Mouse (Mus musculus) liver, embryonic 11.5 days (tissue): ENCODE measurements around the gene Chdh. TPM values are rescaled to one million over a fixed set of nuclear protein-coding genes. Genes with fewer than 3 reads are reported as not detected.
A peak's percentile ranks its signal among the peaks of the same experiment; 100 is the strongest.

ENCODE experiments used
- ATAC-seq: fragments of 200-750 bp; cut with Nextera tagmentation; replicated peaks from 2 replicates; pipeline ENCODE4 v1.8.0; 2017; ENCODE audit warnings: moderate number of reproducible peaks, mild to moderate bottlenecking, moderate TSS enrichment, moderate library complexity; ENCODE audit not compliant: low FRiP score
- DNase-seq: peaks from one replicate; pipeline ENCODE4 v3.0.0-alpha.2; 2017; ENCODE audit warnings: low spot score
- H3K27ac ChIP-seq: fragments of 300-500 bp; sonication (generic); 2 replicates; pipeline ENCODE4 v1.5.1; 2014; ENCODE audit warnings: mild to moderate bottlenecking, low read depth, low read length, control low read depth
- H3K27me3 ChIP-seq: fragments of 300-500 bp; sonication (generic); replicated peaks from 2 replicates; pipeline ENCODE4 v1.6.1; 2014; ENCODE audit warnings: low read length, mixed read lengths; ENCODE audit not compliant: control insufficient read depth, insufficient read depth
- H3K36me3 ChIP-seq: fragments of 300-500 bp; sonication (generic); 2 replicates; pipeline ENCODE4 v1.6.1; 2014; ENCODE audit warnings: mild to moderate bottlenecking, low read length, moderate library complexity, mixed read lengths; ENCODE audit not compliant: control insufficient read depth, insufficient read depth
- H3K4me1 ChIP-seq: fragments of 300-500 bp; sonication (generic); replicated peaks from 2 replicates; pipeline ENCODE4 v1.6.1; 2014; ENCODE audit warnings: low read length, mixed read lengths; ENCODE audit not compliant: control insufficient read depth, insufficient read depth
- H3K4me2 ChIP-seq: fragments of 300-500 bp; sonication (generic); 2 replicates; pipeline ENCODE4 v1.6.1; 2014; ENCODE audit warnings: mild to moderate bottlenecking, control low read depth, moderate library complexity
- H3K4me3 ChIP-seq: fragments of 300-500 bp; sonication (generic); 2 replicates; pipeline ENCODE4 v1.5.1; 2014; ENCODE audit warnings: low read depth, low read length, control low read depth
- H3K9ac ChIP-seq: fragments of 300-500 bp; sonication (generic); 2 replicates; pipeline ENCODE4 v1.6.1; 2014; ENCODE audit warnings: low read depth, low read length, control low read depth
- H3K9me3 ChIP-seq: fragments of 300-500 bp; sonication (generic); 2 replicates; pipeline ENCODE4 v1.6.1; 2016; ENCODE audit warnings: low read length, inconsistent platforms, mixed read lengths; ENCODE audit not compliant: control insufficient read depth
- WGBS: fragments of 180-500 bp; shearing (Covaris S2); extraction: QIAGEN DNeasy Blood & Tissue Kit; methylation state at CpG from one replicate; pipeline ENCODE4 v1.1.7; 2014; 5-methylcytosine and 5-hydroxymethylcytosine counted together
- polyA plus RNA-seq: library from polyadenylated mRNA; unstranded; fragments of >200 nt; fragmentation: Nextera tagmentation; extraction: Ambion mirVana; gene quantifications from 2 replicates; pipeline ENCODE4 v1.2.1, GENCODE M21; 2014

The Chdh gene
- polyA plus RNA-seq: 0.15 and 0.22 TPM in 2 replicates

- peak; percentile 54; the same call in 1 of the 2 replicates for ATAC-seq
- peak; percentile 49 for DNase-seq
- no peak within 1 kb of the TSS for H3K9ac ChIP-seq
- no peak within 1 kb of the TSS for H3K27ac ChIP-seq
- 8% methylated on average over 54 of the region's 54 CpGs for WGBS
- H3K27me3 ChIP-seq: peaks cover 25% of the 10 kb centered on the region
- no peaks in the 10 kb centered on the region for H3K36me3 ChIP-seq
- peak within 1 kb of the TSS; percentile 74 for H3K4me2 ChIP-seq
- peak within 1 kb of the TSS; percentile 50 for H3K4me3 ChIP-seq
- H3K9me3 ChIP-seq: no peaks in the 10 kb centered on the region
- no peaks in the 10 kb centered on the region; the same call in 1 of the 2 replicates for H3K4me1 ChIP-seq
These were observed at the start of gene Chdh, which contains the start of gene Il17rb for GRCm38 (mm10) chr14:30008733-30009575. Gene Chdh, plus strand, starts transcription at chr14:30009023. Gene Il17rb, minus strand, starts transcription at chr14:30008896.

- Histone ChIP-seq H3K27me3 (no peaks in the 10 kb centered on the region), H3K9ac (peak overlapping the region; percentile 74), H3K4me2 (peak overlapping the region; percentile 83), H3K36me3 (peaks cover 14% of the 10 kb centered on the region; the same call in 1 of the 2 replicates), H3K4me1 (peaks cover 13% of the 10 kb centered on the region), H3K4me3 (peak overlapping the region; percentile 81), H3K9me3 (no peaks in the 10 kb centered on the region), H3K27ac (peak overlapping the region; percentile 71)
- ATAC-seq: no peak
- no peak for DNase-seq
- WGBS: 47% methylated on average over 7 of the region's 7 CpGs
These were observed 41.2 kb upstream of the Chdh start for GRCm38 (mm10) chr14:29967611-29968010.

- Histone ChIP-seq H3K4me3 (peak within 1 kb of the TSS; percentile 81), H3K27ac (peak within 1 kb of the TSS; percentile 71), H3K9ac (peak within 1 kb of the TSS; percentile 76), H3K4me1 (peaks cover 13% of the 10 kb centered on the region), H3K9me3 (no peaks in the 10 kb centered on the region), H3K4me2 (peak within 1 kb of the TSS; percentile 89), H3K36me3 (peaks cover 18% of the 10 kb centered on the region; the same call in 1 of the 2 replicates), H3K27me3 (no peaks in the 10 kb centered on the region)
- under 1% methylated on average over 49 of the region's 49 CpGs for WGBS
- peak; percentile 100 for ATAC-seq
- DNase-seq: peak; percentile 87
These were observed 40.6 kb upstream of the Chdh start, which contains the start of gene Selenok for GRCm38 (mm10) chr14:29968075-29968821. Gene Selenok, plus strand, starts transcription at chr14:29968308.

- H3K27me3 ChIP-seq: no peaks in the 10 kb centered on the region
- H3K36me3 ChIP-seq: peaks cover 22% of the 10 kb centered on the region; the same call in 1 of the 2 replicates
- ATAC-seq (no peak), DNase-seq (no peak)
- 97% methylated on average over 7 of the region's 7 CpGs for WGBS
- peaks cover 13% of the 10 kb centered on the region for H3K4me1 ChIP-seq
- no peak overlapping the region for H3K27ac ChIP-seq
- H3K9ac ChIP-seq: no peak overlapping the region
- H3K4me2 ChIP-seq: no peak overlapping the region
- H3K4me3 ChIP-seq: no peak overlapping the region
- H3K9me3 ChIP-seq: no peaks in the 10 kb centered on the region
These were observed 37.4 kb upstream of the Chdh start for GRCm38 (mm10) chr14:29971446-29971845.

- Histone ChIP-seq H3K4me3 (no peak overlapping the region), H3K27ac (no peak overlapping the region), H3K4me1 (peaks cover 13% of the 10 kb centered on the region), H3K9me3 (no peaks in the 10 kb centered on the region), H3K36me3 (peaks cover 22% of the 10 kb centered on the region; the same call in 1 of the 2 replicates), H3K27me3 (no peaks in the 10 kb centered on the region), H3K4me2 (no peak overlapping the region), H3K9ac (no peak overlapping the region)
- 81% methylated on average over 5 of the region's 5 CpGs for WGBS
- DNase-seq (no peak), ATAC-seq (no peak)
These were observed 36.8 kb upstream of the Chdh start for GRCm38 (mm10) chr14:29971993-29972392.

GRCm38 (mm10) chr14:29976927-29977326, 31.9 kb upstream of the Chdh start:
- no peak for DNase-seq
- 0 out of 2 replicates have a peak, but pooled peaks cover 6% of the 10 kb centered on the region for H3K4me1 ChIP-seq
- H3K4me3 ChIP-seq: no peak overlapping the region
- peaks cover 33% of the 10 kb centered on the region for H3K36me3 ChIP-seq
- H3K9ac ChIP-seq: no peak overlapping the region
- H3K27me3 ChIP-seq: no peaks in the 10 kb centered on the region
- no peak overlapping the region for H3K27ac ChIP-seq
- ATAC-seq: no peak
- peaks cover 4% of the 10 kb centered on the region; the same call in 1 of the 2 replicates for H3K9me3 ChIP-seq
- H3K4me2 ChIP-seq: no peak overlapping the region
- WGBS: 96% methylated on average over 6 of the region's 6 CpGs

GRCm38 (mm10) chr14:29978254-29979204, 30.3 kb upstream of the Chdh start, which contains the start of gene Actr8:
Gene Actr8, plus strand, starts transcription at chr14:29978337.
- WGBS: 2% methylated on average over 43 of the region's 44 CpGs

More at GRCm38 (mm10) chr14:29978254-29979204, 30.3 kb upstream of the Chdh start, which contains the start of gene Actr8:
- DNase-seq (peak; percentile 93), ATAC-seq (peak; percentile 96)
- peaks cover 34% of the 10 kb centered on the region for H3K36me3 ChIP-seq
- H3K4me3 ChIP-seq: peak within 1 kb of the TSS; percentile 79
- H3K4me1 ChIP-seq: 0 out of 2 replicates have a peak, but pooled peaks cover 6% of the 10 kb centered on the region
- H3K4me2 ChIP-seq: peak within 1 kb of the TSS; percentile 83
- peak within 1 kb of the TSS; percentile 85 for H3K27ac ChIP-seq
- peak within 1 kb of the TSS; percentile 93 for H3K9ac ChIP-seq
- H3K27me3 ChIP-seq: no peaks in the 10 kb centered on the region
- peaks cover 4% of the 10 kb centered on the region; the same call in 1 of the 2 replicates for H3K9me3 ChIP-seq
